Mouse (Mus musculus): ENCODE data around the gene Slc6a9. TPM values are rescaled to one million over a fixed set of nuclear protein-coding genes. Genes with fewer than 3 reads are reported as not detected.

Gene Slc6a9
- polyA plus RNA-seq, 1 experiment from 2014 or later: 12.3 TPM

- WGBS: 87% methylated on average over 5 of the region's 5 CpGs
These were observed 84.5 kb downstream of the Slc6a9 start for GRCm38 (mm10) chr4:117918762-117919161.

GRCm38 (mm10) chr4:117921358-117921757 is 87.1 kb downstream of the Slc6a9 start:
- no peaks in the 10 kb centered on the region for H3K36me3 ChIP-seq (ENCODE audit: insufficient read depth, low read length)
- H3K4me1 ChIP-seq (ENCODE audit: insufficient read depth, low read length): peaks cover 3% of the 10 kb centered on the region
- peaks cover 13% of the 10 kb centered on the region for H3K27me3 ChIP-seq (ENCODE audit: insufficient read depth, low read length)
- no peaks in the 10 kb centered on the region for H3K9me3 ChIP-seq (ENCODE audit: low read length)
- H3K9ac ChIP-seq (replicated peaks; ENCODE audit: low read length): no peak overlapping the region
- 86% methylated on average over 2 of the region's 2 CpGs for WGBS
- no peak overlapping the region for H3K4me3 ChIP-seq (ENCODE audit: low read length)
- no peak overlapping the region for H3K4me2 ChIP-seq (replicated peaks; ENCODE audit: low read depth, low read length)
- no peak for ATAC-seq (ENCODE audit: low FRiP score, low TSS enrichment)
- H3K27ac ChIP-seq (ENCODE audit: low read length): no peak overlapping the region

More at GRCm38 (mm10) chr4:117918762-117919161, 84.5 kb downstream of the Slc6a9 start:
- no peaks in the 10 kb centered on the region for H3K27me3 ChIP-seq (ENCODE audit: insufficient read depth, low read length)
- no peak overlapping the region for H3K27ac ChIP-seq (ENCODE audit: low read length)
- H3K4me3 ChIP-seq (ENCODE audit: low read length): no peak overlapping the region
- no peak overlapping the region for H3K9ac ChIP-seq (replicated peaks; ENCODE audit: low read length)
- no peaks in the 10 kb centered on the region for H3K36me3 ChIP-seq (ENCODE audit: insufficient read depth, low read length)
- no peaks in the 10 kb centered on the region for H3K9me3 ChIP-seq (ENCODE audit: low read length)
- H3K4me1 ChIP-seq (ENCODE audit: insufficient read depth, low read length): peaks cover 16% of the 10 kb centered on the region
- no peak for ATAC-seq (ENCODE audit: low FRiP score, low TSS enrichment)
- H3K4me2 ChIP-seq (replicated peaks; ENCODE audit: low read depth, low read length): no peak overlapping the region

GRCm38 (mm10) chr4:117923450-117923849 is 89.1 kb downstream of the Slc6a9 start:
- Histone ChIP-seq H3K36me3 (ENCODE audit: insufficient read depth, low read length) (no peaks in the 10 kb centered on the region), H3K9me3 (ENCODE audit: low read length) (no peaks in the 10 kb centered on the region), H3K4me2 (replicated peaks; ENCODE audit: low read depth, low read length) (no peak overlapping the region), H3K27ac (ENCODE audit: low read length) (no peak overlapping the region), H3K4me1 (ENCODE audit: insufficient read depth, low read length) (peaks cover 13% of the 10 kb centered on the region), H3K4me3 (ENCODE audit: low read length) (no peak overlapping the region), H3K27me3 (ENCODE audit: insufficient read depth, low read length) (peaks cover 33% of the 10 kb centered on the region), H3K9ac (replicated peaks; ENCODE audit: low read length) (no peak overlapping the region)
- no peak for ATAC-seq (ENCODE audit: low FRiP score, low TSS enrichment)
- WGBS: 65% methylated on average over 2 of the region's 2 CpGs

Other genes starting within 250 kb of the Slc6a9 start
- gene Dmap1, start 152.2 kb upstream of the Slc6a9 start, polyA plus RNA-seq (2015; fragmentation: Nextera tagmentation; extraction: Ambion mirVana): 61.0 and 64.8 TPM in 2 replicates
- not detected in 2 replicates for gene Gm12845, start 110.1 kb upstream of the Slc6a9 start, polyA plus RNA-seq (2015; fragmentation: Nextera tagmentation; extraction: Ambion mirVana)
- gene Klf17, start 68.9 kb upstream of the Slc6a9 start, polyA plus RNA-seq (2015; fragmentation: Nextera tagmentation; extraction: Ambion mirVana): 0.06 TPM in 1 of 2 replicates, not detected in the other
- 1.2 and 2.4 TPM in 2 replicates for gene Ccdc24, start 38.1 kb downstream of the Slc6a9 start, polyA plus RNA-seq (2015; fragmentation: Nextera tagmentation; extraction: Ambion mirVana)
- gene B4galt2, start 49.0 kb downstream of the Slc6a9 start, polyA plus RNA-seq (2015; fragmentation: Nextera tagmentation; extraction: Ambion mirVana): 18.0 TPM in 2 replicates
- gene Atp6v0b, start 52.8 kb downstream of the Slc6a9 start, polyA plus RNA-seq (2015; fragmentation: Nextera tagmentation; extraction: Ambion mirVana): 270 and 305 TPM in 2 replicates
- 22.1 and 22.7 TPM in 2 replicates for gene Dph2, start 57.5 kb downstream of the Slc6a9 start, polyA plus RNA-seq (2015; fragmentation: Nextera tagmentation; extraction: Ambion mirVana)
- 52.9 and 53.1 TPM in 2 replicates for gene Ipo13, start 80.5 kb downstream of the Slc6a9 start, polyA plus RNA-seq (2015; fragmentation: Nextera tagmentation; extraction: Ambion mirVana)
- 3.0 and 3.5 TPM in 2 replicates for gene Artn, start 95.3 kb downstream of the Slc6a9 start, polyA plus RNA-seq (2015; fragmentation: Nextera tagmentation; extraction: Ambion mirVana)